Mouse (Mus musculus) retina, embryonic 14.5 days (tissue): ENCODE results near the gene Il1a.

Source experiments
- DNase-seq: peaks from one replicate; pipeline ENCODE4 v3.0.0-alpha.2; 2015; ENCODE audit warnings: low spot score

Gene Il1a

DNA sequence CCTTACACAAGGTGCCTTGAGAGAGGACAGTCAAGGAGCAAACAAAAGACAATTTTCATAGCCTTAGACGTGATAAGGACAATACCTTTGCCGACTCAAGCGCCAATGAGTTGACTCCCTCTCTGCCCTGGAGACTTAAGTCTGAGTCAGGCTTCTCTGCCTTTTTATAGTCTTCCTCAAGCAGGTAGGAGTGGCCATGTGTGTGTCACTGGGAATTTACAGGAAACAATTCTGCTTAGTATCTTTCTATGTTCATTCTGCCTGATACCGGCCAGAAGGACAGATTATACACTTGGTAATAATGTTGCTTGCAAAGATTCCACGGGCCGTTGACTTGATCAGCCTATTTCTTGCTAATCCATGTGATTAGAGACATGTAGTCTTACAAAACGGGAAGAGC lies at the start of gene Il1a:
Il1a (minus strand) TSS at position 137 of the 400 bp plus-strand sequence.
- no peak for DNase-seq

DNA sequence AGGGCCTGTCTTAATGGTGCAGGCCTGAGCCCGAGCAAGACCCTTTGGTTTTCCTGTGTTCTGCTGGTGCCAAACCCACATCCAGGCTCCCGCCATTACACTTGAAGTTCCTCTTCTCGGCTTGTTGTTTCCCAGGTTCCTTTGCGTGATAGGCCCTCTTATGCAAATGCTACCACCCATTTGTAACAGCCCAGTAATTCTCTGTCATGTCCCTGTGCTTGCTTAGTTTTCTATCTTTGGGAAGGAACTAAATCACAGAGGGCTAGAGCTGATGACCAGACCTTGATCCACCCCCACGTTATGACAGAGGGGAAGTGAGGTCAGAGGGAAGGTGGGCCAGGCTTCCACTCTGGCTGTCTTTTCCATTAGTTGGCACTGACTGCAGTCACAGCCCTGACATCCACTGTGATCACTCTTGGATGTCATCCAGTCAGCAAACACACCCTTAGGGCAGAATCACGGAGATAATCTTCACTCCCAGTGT lies 28.4 kb upstream of the Il1a start:
- DNase-seq = no peak

DNA sequence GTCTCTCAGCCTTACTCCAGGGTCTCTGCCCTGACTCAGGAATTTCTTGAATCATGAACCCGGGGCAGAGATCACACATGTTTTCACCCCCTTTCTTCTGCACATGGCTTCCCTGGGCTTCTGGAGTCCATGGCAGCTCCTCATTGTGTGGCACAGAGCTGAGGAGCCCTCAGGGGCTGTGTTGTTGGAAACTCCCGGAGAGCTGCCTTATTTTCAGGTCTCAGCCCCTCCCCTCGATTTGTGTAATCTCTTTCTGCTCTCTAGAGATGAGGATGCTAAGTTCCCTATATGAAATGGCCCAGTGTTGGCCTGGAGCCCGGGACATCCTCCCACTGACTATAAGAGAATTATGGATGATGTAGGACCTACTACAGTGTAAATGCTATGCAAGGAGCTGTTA lies 23.7 kb upstream of the Il1a start:
- DNase-seq = no peak

DNA sequence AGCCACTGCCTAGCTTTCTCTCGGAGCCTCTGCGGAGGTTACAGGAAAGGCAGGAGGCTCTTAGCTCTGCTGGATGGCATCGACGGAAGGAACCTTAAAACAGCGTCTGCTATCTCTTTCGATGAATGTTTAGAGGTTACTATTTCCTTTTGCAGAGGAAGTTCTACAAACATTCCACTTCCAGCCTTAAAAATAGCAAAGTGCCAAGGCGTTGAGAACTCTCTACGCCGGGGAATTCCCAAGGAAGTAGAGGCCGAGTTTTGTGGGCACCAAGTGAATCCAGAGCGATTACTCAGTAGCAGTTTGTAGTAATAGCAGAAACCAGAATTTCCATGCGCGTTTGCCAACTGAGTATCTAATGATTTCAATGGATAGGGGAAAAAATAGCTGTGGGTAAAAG lies 20.8 kb upstream of the Il1a start:
- DNase-seq = no peak

DNA sequence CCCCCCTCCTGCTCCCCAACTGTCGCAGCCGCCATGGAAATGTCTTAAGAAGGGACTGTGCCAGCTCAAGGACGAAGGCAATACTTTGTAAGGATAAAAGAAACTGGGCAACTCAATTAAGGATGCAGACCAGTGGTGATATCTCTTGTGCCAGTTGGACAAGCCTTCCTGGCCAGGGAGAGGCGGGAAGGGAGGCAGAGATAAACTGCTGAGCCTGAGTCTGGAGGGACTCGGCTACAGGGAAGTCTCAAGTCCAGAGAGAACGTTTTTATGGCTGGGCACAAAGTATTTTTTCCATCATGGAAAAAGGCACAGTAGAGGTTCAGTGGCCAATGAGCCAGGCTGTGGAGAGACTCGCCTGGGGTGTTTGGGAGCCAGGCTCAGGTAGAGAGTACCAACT lies 20.3 kb upstream of the Il1a start:
- no peak for DNase-seq

DNA sequence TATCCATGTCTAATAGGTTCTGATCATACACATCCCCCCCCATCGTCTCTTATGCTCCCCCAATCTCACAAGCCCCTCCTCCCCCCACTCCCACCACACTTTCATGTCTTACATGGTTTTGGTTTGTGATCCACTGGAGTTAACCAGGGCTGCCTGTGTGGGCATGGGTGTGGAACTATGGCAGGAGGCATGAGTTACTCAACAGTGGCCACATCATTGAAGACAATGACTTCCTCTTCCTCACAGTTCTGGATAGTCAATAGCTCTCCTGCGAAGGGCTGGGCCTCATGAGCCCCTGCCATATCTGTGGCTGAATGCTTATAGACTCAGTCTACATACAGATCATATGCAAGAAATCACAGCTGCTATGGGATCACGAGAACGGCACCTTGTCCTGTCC lies 18.5 kb upstream of the Il1a start:
- no peak for DNase-seq

DNA sequence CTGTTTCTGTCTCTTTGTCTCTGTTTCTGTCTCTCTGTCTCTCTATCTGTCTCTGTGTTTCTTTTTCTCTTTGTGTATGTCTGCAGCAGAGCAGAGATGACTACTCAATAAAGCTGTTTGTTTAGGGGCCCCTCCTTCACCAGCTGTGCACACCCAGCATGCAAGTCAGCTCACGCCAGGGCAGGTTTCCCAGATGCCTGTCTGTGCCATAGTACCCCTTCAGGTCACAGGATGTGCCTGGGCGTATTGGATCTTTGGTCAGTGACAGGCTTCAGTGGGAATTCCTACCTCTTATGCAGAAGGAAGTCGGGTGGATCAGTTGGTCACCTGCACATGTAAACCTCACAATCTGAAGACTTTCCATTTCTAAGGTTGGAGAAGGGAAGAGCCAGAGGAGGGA lies 14.4 kb upstream of the Il1a start:
- no peak for DNase-seq

DNA sequence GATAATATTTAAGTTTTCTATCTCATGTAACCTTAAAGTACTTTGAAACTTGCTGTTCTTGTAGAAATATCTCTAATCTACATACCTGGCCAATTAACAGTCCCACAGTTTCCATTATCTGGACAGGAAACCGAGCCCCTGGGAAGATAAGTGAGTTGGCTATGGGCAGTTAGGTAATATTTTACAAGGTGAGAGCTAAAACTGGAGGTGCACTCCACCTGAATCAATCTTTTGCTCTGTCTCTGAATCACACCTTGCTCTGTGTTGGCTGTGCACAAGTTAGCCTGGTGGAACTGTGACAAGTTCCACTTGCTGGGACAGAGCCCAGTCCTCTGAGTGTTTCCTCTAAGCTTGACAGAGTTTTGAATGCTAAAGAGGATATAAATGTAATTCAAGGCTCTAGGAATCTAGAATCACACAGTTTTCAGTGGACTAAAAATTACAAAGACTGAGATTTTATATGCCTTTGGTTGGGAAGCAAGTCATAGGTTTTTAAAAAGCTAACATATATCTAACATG lies 12.4 kb upstream of the Il1a start:
- DNase-seq = no peak

DNA sequence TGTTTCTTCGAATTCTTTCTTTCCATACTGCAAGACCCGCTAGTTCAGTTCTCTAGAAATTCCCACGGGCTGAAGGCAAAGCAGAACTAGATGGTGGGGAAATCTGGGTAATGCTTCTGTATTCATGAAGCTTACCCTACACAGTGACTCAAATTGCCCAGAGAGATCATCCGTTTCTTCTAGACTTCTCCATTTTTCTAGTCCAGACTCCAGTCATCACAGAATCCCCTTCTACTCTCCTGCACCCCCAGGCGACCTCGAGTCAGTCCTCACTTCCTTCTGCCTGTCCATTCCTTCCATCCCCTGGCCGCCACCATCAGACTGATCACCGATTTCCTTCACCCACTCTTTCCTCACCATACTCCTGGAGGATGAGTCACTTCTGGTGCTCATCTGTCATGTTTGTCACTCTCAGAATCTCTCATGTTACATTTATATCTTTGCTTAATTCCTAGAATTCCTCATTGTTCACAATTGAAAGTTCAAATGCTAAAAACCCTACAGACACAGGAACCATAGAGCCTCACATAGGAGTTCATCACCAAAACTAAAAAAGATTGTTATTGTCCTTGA lies 10.3 kb upstream of the Il1a start:
- DNase-seq = no peak

DNA sequence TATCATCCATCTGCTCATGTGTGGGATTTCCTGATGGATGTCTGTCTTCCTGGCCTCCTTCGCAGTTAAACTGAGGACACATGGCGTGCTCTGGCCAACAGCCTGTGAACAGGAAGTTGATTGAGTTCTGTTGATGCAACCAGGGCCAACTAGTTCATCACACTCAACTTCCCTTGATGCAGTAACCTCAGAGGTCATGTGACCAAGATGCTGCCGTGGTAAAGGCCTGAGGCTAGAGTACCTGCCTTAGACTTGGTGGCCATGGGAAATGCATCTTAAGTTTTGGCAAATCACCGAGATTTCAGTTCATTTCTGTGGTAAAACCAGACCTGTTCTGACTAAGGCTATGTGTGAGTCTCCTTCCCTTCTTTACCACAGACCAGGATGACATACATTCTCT lies 6.1 kb upstream of the Il1a start:
- DNase-seq = no peak

DNA sequence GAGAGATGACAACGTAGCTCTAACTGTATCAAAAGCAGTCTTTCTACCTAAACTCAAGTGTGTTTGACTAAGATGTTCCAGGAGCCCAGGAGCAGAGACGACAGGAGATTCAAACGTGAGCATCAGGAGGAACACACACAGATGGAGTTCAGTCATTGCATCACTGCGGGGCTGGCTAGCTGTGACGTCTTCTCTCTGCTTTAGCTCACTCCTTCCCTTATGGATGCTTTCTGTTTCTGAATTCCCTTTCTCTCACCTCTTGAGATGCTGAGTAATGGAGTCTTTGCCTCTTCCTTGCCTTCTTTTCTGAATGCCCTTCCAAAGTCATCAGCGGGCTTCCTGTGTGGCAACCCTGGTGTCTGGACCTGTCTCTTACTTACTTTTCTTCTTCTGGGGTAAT lies 5.1 kb upstream of the Il1a start:
- no peak for DNase-seq

DNA sequence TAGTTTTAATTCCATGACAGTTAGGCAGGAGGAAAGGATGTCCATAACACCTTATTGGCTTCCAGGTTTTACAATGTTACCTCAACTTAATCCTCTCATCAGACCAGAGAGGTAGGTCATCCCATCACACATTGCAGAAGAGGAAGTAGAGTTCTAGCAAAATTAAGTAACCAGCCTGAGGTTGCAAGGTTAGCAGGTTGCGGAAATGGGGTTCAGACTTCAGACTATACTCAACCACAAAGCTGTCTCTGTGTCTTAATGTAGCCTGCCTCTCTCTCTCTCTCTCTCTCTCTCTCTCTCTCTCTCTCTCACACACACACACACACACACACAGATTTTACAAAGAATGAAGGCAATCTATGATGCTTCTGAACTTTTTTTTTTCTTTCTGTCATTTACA lies 4.2 kb upstream of the Il1a start:
- DNase-seq = no peak

DNA sequence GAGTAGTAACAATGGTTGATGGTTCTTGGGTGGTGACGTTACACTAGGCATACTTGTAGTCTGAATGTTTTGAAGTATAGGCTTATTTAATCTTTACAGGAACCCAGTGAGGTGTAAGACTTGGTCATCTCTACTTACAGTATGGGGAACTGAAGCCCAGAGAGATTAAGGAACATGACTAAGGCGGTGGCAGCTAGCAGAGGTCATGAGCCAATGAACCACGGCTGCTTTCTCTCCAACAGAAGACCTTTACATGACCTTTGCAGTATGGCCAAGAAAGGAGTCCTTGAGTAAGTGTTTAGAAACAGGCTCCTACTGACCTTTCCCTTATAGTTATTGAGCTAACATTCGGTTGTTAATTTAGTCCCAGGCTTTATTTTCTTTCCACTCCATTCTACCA lies 3.8 kb downstream of the Il1a start:
- DNase-seq = no peak

DNA sequence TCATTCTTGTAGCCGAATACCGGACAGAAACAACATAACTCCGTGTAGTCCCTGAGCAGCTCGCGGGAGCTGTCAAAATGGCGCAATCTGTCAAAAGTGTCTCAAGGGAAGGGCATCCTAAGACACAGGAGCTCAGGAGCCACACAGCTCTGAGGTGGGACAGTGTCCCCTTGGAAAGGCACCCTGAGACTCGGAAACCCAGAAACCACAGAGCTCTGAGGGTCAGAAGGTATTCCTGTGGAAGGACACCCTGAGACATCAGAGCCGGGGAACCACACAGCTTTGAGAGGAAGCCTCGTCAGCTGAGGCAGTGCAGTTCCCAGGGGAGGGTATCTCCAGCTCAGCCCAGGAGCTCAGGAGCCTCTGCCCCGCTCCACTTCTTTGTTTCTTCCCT lies 12.2 kb downstream of the Il1a start:
- DNase-seq = peak; percentile 66

DNA sequence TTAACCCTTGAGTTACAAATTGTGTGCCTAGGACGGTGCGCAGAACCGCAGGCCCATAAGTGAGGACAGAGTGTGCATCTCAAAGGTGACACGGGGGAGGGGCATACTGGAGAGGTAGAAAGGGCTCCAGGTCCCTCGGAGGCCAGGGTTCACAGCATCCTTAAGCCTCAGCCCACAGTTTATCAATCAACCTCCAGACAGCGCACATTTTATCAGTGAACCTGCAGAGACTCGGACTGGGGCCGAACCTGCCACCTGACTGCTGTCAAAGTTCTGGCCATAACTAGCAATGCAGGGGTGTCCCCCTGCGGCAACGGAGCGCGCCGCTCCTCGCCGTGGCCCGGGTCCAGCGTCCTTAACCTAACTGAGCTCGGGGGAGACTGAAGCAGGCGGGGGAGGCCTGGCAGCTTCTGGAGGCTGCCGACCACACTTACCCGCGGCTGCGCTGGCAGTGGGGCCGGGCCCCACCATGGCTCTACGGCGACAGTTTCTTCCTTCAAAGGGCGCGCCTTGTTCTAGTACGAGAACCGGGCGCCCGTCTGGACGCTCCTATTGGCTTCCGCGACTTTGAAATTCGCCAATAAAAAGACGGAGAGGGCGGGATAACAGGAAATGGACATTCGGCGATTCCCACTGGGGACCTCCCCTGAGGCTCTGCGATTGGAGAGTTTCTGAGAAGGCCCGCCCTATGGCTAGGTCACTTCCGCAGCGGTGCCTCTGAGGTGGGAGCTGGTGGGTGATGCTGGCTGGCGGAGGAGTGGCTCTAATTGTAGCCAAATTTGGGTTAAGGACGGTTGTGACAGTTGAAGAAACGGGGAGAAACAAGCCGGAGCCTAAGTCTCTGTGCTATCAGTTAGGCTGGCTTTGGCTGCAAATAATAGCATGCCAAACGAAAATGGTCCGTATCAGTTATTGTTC lies 12.8 kb downstream of the Il1a start, which contains the start of gene Ckap2l:
Ckap2l (minus strand) TSS at position 542 of the 918 bp plus-strand sequence.
- DNase-seq = peak; percentile 99

DNA sequence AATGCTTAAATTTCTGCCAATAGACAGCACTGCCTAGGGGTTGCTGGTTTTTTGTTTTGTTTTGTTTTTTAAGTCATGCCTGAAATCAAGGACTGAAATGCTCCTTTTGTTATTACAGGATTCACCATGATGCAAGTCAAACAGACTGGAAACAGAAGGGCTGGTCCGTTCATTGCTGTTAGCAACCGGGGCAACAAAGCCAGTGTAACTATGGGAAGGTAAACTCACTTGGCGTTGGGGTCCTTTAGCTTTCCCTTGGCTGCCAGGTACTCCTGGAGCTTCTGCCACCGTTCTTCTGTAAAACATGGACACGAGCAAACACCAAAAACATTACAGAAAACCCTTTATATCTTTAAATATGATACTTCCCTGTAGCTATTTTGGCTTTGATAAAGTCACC lies 13.7 kb downstream of the Il1a start:
- DNase-seq = no peak

DNA sequence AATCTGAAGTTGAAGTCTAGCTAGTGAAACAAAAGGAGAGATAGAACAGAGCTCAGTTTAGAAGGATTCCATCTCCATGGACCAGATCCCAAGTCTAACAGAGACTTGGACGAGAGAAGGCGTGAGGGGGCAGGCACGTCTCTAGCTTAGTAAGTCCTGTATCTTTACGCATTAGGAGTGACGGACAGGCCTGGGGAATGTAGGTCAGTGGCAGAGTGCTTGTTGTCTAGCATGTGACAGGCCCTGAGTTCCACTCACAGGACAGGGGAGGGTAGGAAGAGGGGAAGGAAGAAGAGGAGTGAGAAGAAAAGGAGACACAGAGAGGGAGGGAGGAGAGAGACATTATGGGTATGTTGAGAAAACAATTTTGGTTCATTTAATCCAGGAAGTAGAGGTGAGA lies 14.7 kb downstream of the Il1a start:
- DNase-seq = no peak

DNA sequence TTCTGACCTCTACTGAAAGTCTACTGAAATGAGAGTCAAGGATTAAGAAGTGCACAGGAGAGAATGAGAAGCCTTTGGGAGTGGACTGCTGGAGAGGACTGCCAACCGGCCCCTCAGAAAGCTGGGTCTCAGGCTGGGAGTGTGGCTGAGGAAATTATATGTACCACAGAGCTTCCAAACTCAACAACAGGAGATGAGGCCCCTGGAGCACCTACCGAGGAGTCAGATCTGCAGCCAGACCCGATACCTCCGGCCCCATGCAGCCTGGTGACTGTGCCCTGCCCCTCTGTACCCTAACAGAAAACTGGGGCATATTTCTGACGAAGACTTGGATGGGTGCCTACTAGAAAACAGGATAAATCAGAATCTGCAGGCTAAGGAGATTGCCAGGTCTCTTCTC lies 35.9 kb downstream of the Il1a start:
- no peak for DNase-seq

DNA sequence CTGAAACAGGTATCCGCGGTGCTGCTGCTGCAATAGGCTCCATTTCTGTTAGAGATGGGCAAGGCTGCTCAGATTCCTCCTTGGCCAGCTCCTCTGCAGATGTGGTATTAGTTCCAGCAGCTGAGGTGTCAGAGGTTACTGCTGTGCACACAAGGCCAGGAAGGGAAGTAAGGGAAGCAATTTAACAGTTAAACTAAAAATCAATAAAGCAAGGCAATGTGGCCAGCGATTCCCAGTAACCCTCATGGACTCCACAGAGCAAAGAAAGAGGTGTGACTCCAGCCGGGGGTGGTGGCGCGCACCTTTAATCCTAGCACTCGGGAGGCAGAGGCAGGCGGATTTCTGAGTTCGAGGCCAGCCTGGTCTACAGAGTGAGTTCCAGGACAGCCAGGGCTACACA lies 39.2 kb downstream of the Il1a start:
- DNase-seq = no peak

DNA sequence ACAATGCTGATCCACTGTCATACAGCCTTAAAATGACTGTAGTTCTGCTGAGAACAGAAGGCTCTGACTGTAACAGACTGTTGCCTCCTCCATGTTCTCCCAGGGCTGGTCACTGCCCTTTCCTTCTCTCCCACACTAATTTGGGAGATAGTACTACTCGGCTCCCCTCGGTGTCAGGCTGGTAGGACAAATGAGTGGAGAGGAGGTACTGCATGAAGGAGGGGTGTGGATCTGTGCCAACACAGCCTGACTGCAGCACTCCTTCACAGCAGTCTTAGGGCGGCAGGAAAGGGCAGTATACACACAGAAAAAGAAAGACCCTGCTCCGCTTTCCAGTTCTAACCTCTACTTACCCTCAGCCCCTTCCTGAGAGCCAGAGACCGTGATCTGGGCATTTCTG lies 39.8 kb downstream of the Il1a start:
- DNase-seq = no peak

DNA sequence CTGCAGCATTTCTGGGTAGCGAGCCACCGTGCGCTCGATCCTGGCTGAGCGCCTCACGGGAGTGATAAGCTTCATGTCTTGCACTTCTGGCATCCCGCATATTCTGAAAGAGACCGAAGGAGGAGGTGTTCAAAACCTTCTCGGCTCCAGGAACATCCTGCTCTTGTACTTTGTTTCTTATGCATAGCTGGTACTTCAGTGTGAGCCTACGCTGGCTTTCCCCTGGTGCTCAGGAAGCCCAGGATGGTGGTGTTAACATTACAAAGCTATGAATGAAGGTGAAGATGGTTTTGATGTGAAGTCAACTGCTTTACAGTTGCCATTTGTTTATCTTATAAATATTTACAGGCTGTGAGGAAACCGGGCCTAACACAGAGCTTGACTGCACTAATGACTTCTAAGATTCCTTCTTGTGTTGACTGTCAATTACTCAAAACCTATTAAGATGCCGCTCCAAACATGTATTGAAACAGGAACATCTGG lies 40.6 kb downstream of the Il1a start:
- no peak for DNase-seq

DNA sequence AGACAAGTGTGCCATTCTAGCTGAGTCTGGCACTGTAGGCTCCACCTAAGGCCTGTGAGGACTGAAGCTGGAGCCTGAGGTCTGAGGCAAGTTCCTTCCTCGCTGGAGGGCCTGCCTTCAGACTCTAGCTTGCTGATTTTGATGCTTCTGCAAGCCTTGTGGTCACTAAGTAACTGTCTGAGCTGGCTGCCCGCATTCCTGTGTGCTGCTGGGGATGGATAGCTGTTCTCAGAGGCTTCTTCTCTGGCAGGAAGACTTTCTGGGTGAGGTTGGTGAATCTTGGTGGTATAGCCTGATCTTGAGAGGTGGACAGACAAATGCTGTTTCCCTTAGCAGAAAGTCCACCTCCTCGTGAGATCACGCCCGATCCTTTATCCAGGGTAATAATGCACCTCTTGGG lies 42.0 kb downstream of the Il1a start:
- no peak for DNase-seq

DNA sequence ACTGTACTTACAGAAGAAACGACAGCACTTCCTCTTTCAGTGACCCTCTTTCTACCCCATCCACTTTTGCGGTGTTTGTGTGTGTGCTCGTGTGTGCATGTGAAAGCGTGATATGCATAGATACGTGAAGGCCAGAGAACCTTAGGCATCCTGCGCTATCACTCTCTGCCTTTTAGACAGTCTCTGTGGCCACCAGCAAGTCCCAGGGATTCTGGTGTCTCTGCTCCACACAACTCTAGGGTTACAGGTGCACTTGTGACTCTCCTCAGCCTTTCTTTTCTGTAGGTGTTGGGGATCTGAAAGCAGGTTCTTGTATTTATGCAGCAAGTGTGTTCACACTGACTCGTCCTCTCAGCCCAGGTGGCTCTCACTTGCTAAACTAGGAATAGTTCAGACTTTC lies 44.5 kb downstream of the Il1a start:
- DNase-seq = no peak
